Mouse (Mus musculus) heart, adult 18-20 months (tissue): ENCODE results near the gene Ubb. TPM values are rescaled to one million over a fixed set of nuclear protein-coding genes. Genes with fewer than 3 reads are reported as not detected.

Source experiments
- DNase-seq, 2 experiments: peaks; one replicate each; pipeline ENCODE4 v3.0.0; 2021 to 2022; ENCODE audit warnings: mixed read lengths in 1 of 2
- total RNA-seq, 2 experiments: library from RNA; stranded (reverse); gene quantifications; 2 replicates each; pipeline ENCODE4 v1.2.3; 2021

Gene Ubb
- total RNA-seq, 2 experiments from 2014 or later = 599 to 655 TPM

GRCm38 (mm10) chr11:62551226-62552119 is 502 bp downstream of the Ubb start:
- peak; percentile 92 to 96 for DNase-seq

GRCm38 (mm10) chr11:62553186-62553585 is 2.2 kb downstream of the Ubb start:
- no peak for DNase-seq

- no peak for DNase-seq
Observed at GRCm38 (mm10) chr11:62553633-62554032, 2.7 kb downstream of the Ubb start.

- no peak for DNase-seq
Observed at GRCm38 (mm10) chr11:62554163-62554855, 3.3 kb downstream of the Ubb start.

- no peak for DNase-seq
Observed at GRCm38 (mm10) chr11:62554934-62555517, 4.1 kb downstream of the Ubb start.

- DNase-seq = peak; percentile 39 to 43
Observed at GRCm38 (mm10) chr11:62555896-62556412, 5.0 kb downstream of the Ubb start.

- DNase-seq = no peak
Observed at GRCm38 (mm10) chr11:62557205-62557604, 6.2 kb downstream of the Ubb start.

- no peak for DNase-seq
Observed at GRCm38 (mm10) chr11:62558152-62558551, 7.2 kb downstream of the Ubb start.

- DNase-seq = peak; percentile 81 to 87
Observed at GRCm38 (mm10) chr11:62558961-62559646, 8.1 kb downstream of the Ubb start.

- peak in 1 of 2 experiments; percentile 46 for DNase-seq
Observed at GRCm38 (mm10) chr11:62560463-62561016, 9.6 kb downstream of the Ubb start.

- no peak for DNase-seq
Observed at GRCm38 (mm10) chr11:62563590-62563989, 12.6 kb downstream of the Ubb start.

GRCm38 (mm10) chr11:62565747-62566146 is 14.8 kb downstream of the Ubb start:
- no peak for DNase-seq

- DNase-seq = peak in 1 of 2 experiments; percentile 41
Observed at GRCm38 (mm10) chr11:62566211-62566610, 15.2 kb downstream of the Ubb start.

GRCm38 (mm10) chr11:62568300-62568699 is 17.3 kb downstream of the Ubb start:
- no peak for DNase-seq

- no peak for DNase-seq
Observed at GRCm38 (mm10) chr11:62573959-62574702, 23.2 kb downstream of the Ubb start, which contains the start of gene Trpv2. Gene Trpv2 (plus strand): TSS chr11:62574486.

GRCm38 (mm10) chr11:62574703-62575085 is 23.7 kb downstream of the Ubb start:
- no peak for DNase-seq

- peak; percentile 88 to 96 for DNase-seq
Observed at GRCm38 (mm10) chr11:62575297-62575658, 24.3 kb downstream of the Ubb start.

- peak; percentile 47 to 66 for DNase-seq
Observed at GRCm38 (mm10) chr11:62575659-62576438, 24.9 kb downstream of the Ubb start.

GRCm38 (mm10) chr11:62576530-62577152 is 25.7 kb downstream of the Ubb start:
- peak; percentile 49 to 71 for DNase-seq

- peak in 1 of 2 experiments; percentile 23 for DNase-seq
Observed at GRCm38 (mm10) chr11:62583031-62583430, 32.1 kb downstream of the Ubb start.
